Mouse (Mus musculus) CD4-positive naive resting alpha-beta T cell, adult 76 days (primary cell): Measurements from ENCODE around the gene Pramef12. TPM values are rescaled to one million over a fixed set of nuclear protein-coding genes. Genes with fewer than 3 reads are reported as not detected.

Experiments used
- total RNA-seq: library from RNA; stranded (reverse); gene quantifications from one replicate; pipeline ENCODE4 v1.2.4, GENCODE M21; 2023

The Pramef12 gene
- not detected for total RNA-seq

GRCm38 (mm10) chr4:144408290-144408689 lies at the start of gene Pramef12:
TSS of gene Pramef12 (minus strand) at chr4:144408464.

GRCm38 (mm10) chr4:144453217-144453616 lies 45.0 kb upstream of the Pramef12 start, which contains the start of gene Gm9944:
TSS of gene Gm9944 (minus strand) at chr4:144453317.

DNA sequence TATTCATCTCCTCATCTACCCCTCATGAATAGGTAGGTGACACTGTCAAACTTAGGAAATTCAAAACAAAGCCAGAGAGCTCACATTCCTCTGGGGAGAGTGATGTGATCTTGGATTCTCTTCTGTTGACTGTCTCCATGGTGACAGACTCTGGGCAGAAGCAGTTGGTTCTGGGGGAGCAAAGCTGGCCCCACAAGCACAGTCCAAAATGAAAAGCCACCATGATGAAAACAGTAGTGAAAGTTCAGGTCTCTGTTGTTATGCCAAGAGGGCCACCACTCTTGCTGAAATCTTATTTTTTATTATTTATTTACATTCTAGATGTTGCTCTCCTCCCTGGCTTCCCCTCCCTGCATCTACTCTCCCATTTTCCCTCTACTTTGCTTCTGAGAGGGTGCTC lies 30.4 kb upstream of the Pramef12 start, which contains the start of gene 1700012P22Rik:
Gene 1700012P22Rik (minus strand): TSS at position 101 of the 400 bp plus-strand sequence.

DNA sequence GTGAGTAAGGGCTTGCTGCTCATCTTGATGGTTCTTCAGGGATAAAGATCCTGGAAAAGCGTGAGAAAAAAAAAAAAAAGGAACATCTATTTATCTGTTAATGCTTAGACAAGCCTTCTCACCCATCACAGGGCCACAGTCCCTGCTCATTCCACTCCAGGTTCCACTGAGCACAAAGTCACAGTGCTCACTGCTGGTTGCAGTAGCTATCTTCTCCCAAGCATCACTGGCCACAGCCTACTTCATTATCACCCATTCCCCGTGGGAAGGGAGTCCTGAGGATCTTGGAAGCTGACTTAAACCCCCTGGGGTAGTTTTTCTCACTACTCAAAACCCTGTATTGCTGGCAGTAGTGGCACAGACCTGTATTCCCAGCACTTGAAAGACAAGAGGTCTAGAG lies 30.4 kb downstream of the Pramef12 start, which contains the start of gene Pramef20:
Gene Pramef20 (minus strand): TSS at position 23 of the 400 bp plus-strand sequence.

DNA sequence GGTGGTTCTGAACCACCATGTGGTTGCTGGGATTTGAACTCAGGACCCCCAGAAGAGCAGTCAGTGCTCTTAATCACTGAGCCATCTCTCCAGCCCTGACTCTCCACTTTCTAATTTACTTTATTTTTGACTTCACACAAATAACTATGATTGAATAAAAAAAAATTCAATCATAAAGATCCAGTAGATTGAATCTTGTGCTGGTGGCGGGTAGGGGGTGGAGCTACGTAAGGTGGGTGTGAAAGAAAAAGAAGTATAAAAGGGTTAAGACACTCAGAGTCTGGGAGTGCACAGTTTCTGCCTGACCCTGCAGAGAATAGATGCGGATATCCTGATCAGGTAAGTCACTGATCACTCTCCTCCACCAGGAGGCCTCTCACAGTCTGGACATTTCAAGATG lies 50.6 kb downstream of the Pramef12 start, which contains the start of gene Gm13119:
Gene Gm13119 (plus strand): TSS at position 301 of the 400 bp plus-strand sequence.

Other genes starting within 250 kb of the Pramef12 start
- not detected for gene Oog3, start 245.8 kb downstream of the Pramef12 start, total RNA-seq
- gene Oog2, start 217.7 kb downstream of the Pramef12 start, total RNA-seq: not detected
- not detected for gene C87977, start 195.1 kb downstream of the Pramef12 start, total RNA-seq
- gene Pramel5, start 128.0 kb downstream of the Pramef12 start, total RNA-seq: not detected
- gene Gm13128, start 78.2 kb downstream of the Pramef12 start, total RNA-seq: not detected
- not detected for gene Gm13119, start 50.5 kb downstream of the Pramef12 start, total RNA-seq
- gene Pramef20, start 30.5 kb downstream of the Pramef12 start, total RNA-seq: not detected
- not detected for gene 1700012P22Rik, start 30.3 kb upstream of the Pramef12 start, total RNA-seq
- gene Gm9944, start 44.9 kb upstream of the Pramef12 start, total RNA-seq: not detected
- not detected for gene Aadacl3, start 55.3 kb upstream of the Pramef12 start, total RNA-seq
- not detected for gene 9430007A20Rik, start 111.4 kb upstream of the Pramef12 start, total RNA-seq
- not detected for gene Gm13124, start 156.7 kb upstream of the Pramef12 start, total RNA-seq
- not detected for gene Aadacl4, start 205.2 kb upstream of the Pramef12 start, total RNA-seq